Mouse (Mus musculus) retina, postnatal 7 days (tissue): ENCODE measurements around the gene Klhl12.
"Not testable (repeated sequence)": the region's sequence is repeated elsewhere in the genome, so short reads cannot be mapped to it uniquely, and the experiment has no call there.

Experiments used
- DNase-seq: peaks from one replicate; pipeline ENCODE4 v3.0.0-alpha.2; 2012; ENCODE audit warnings: low read depth, low spot score

Gene Klhl12

DNA sequence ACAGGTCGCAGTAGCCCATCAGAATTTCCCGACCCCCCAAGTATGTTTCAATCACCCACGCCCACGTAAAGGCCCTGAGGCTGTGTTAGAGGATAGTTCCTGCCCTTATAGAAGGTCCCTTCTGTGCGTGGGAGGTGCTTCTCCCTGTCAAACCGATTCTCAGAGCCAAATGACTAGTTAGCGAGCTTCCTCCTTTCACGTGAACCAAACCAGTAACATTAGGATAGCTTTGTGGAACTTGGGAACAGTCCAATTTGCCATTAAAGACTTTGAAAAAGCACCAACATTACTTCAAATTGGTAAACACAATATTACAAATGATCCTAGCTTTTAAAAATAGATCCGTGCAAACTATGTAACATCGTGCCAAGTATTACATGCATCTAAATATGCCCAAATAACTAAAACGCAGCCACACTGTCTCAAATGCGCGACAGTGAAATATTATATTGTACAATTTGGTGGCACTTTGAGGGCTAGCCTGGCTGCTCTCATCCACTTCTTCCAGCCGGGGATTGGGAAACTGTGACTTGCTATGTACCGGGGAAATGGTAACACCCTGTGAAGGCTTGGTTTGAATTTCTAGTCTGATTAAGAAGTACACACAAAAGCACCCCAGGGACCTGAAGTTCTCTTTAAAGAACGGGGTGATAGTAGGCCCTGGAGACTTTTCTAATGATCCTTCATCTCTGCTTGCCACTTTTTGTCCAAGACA is 58.7 kb downstream of the Klhl12 start:
- no peak for DNase-seq

GRCm38 (mm10) chr1:134515891-134516290 is 60.6 kb downstream of the Klhl12 start:
- no peak for DNase-seq

DNA sequence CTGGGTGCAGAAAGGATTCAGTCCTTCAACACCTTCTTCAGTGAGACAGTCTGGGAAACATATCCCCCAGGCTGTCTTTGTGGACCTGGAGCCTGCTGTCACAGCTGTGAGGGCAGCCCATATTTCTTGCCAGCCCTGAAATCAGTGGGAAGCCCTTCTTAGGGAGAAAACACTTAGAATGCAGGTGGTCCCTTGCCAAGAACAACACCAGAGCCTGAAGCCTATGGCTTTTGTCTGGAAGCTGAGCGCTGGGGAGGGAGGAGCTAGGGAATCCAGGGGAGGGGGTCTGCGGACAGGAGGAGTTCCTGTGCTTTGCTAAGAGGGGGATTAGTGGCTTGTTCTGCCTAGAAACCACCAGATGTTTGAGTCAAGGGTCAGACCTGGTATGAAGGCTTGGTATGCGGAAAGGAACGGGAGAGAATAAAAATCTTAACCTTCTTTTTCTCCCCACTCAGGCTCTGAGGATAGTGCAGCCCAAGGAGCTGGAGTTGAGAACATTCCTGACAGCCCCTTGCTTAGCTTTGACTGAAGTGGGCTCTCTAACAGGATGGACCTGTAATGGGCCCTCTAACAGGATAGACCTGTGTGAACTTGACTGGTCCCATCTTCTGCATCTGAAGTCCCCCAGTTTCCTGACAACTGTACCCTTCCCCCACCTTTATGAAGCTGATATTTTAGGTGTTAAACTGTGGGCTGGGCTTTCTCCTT is 61.3 kb downstream of the Klhl12 start:
- no peak for DNase-seq

DNA sequence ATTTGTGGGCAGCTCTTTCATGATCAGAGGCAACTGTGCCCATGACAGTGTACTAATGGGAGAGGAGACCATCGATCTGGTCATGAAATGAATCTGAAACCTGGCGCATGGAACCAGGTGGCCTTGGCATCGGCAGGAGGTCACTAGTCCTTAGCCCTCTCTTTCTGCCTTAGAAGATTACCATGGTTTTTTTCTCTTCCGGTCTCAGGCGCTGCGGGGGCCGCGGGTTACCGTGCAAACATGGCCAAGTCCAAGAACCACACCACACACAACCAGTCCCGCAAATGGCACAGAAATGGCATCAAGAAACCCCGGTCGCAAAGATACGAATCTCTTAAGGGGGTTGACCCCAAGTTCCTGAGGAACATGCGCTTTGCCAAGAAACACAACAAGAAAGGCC is 62.5 kb downstream of the Klhl12 start:
- DNase-seq = not testable (repeated sequence)

DNA sequence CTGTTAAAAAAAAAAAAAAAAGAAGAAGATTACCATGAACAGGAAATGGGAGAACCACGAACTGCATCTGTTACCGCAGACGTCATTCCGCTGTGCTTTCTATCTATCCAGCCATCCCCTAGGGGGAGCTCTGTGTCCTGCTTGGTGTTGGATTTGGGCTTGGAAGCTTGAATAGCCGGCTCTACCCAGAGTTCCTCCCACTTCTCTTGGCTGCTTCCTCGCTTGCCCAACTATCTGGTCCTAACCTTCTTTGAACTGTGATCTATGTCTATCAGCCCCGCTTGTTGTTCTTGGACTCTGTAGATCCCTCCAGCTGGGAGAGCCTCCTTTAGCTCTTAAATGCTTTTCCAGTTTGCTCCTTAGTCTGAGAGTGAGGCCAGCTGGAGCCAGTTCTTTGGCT is 63.3 kb downstream of the Klhl12 start:
- DNase-seq = peak; percentile 70

DNA sequence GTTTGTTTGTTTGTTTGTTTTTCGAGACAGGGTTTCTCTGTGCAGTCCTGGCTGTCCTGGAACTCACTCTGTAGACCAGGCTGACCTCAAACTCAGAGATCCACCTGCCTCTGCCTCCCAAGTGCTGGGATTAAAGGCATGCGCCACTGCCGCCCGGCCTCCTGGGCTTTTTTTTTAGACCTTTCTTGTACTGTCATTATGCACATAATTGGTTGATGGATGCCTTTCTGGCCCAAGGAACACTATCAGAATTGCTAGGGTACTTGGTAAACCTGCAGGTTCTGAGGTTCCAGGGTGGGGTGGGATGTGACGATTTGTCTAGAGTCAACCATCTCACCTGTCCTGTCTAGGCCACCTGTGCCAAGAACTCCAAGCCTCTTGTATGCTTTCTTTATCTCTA is 63.9 kb downstream of the Klhl12 start:
- not testable (repeated sequence) for DNase-seq

GRCm38 (mm10) chr1:134520001-134520721 is 64.8 kb downstream of the Klhl12 start:
- DNase-seq = no peak

DNA sequence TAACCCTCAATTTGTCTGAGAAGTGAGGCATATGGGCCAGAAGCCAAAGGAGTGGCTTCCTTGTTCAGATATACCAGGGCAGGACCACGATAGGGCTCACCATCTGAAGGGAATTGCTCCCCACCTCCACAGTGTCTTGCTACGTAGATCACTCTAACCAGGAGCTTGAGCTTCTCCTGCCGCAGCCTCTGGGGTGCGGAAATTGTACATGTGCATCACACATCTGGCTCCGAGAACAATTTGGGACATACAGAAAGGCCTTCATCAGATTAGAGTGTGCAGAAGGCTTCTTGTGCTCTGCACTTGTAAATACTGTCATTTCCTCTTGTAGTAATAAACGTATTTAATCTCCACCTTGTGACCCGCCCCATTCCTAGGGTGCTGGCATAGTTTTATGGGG is 65.8 kb downstream of the Klhl12 start:
- no peak for DNase-seq

DNA sequence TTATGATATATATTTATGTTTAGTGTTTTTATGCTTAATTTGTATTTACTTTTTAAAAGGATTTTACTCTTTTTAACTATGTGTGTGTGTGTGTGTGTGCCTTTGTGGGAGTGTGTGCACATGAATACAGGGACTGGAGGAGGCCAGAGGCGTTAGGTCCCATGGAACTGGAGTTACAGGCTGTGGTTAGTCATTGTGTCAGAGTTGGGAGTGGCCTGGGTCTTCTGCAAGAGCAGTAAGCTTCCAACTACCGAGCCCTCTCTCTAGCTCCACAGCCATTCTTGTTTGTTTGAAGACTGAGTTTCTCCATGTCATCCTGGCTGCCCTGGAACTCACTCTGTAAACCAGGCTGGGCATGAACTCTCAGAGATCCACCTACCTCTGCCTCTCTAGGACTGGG is 67.0 kb downstream of the Klhl12 start:
- DNase-seq = no peak

- DNase-seq = no peak
Observed at GRCm38 (mm10) chr1:134524424-134524823, 69.1 kb downstream of the Klhl12 start.

GRCm38 (mm10) chr1:134525015-134525414 is 69.7 kb downstream of the Klhl12 start:
- no peak for DNase-seq

GRCm38 (mm10) chr1:134526752-134527151 is 71.4 kb downstream of the Klhl12 start:
- no peak for DNase-seq

DNA sequence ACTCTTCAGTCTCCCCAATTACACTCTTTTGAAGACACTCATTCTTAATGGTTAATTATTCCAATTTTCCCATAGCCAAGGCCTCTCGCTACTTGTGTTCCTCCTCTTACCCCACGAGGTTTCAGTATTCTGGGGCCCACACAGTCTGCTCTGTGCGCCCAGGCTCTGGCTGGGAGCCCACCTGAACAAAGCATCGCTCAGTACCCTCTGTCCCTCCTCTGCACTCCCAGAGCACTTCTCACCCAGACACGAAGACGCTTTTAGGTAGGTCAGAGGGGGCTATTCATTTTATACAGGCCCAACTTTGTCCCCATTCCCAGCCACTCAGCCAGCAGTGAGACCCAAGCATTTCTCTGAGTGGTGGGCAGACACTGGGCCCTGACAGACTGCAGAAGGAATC is 75.3 kb downstream of the Klhl12 start:
- DNase-seq = no peak

- DNase-seq = not testable (repeated sequence)
Observed at GRCm38 (mm10) chr1:134533710-134534109, 78.4 kb downstream of the Klhl12 start.

- DNase-seq = no peak
Observed at GRCm38 (mm10) chr1:134535054-134535453, 79.7 kb downstream of the Klhl12 start.

DNA sequence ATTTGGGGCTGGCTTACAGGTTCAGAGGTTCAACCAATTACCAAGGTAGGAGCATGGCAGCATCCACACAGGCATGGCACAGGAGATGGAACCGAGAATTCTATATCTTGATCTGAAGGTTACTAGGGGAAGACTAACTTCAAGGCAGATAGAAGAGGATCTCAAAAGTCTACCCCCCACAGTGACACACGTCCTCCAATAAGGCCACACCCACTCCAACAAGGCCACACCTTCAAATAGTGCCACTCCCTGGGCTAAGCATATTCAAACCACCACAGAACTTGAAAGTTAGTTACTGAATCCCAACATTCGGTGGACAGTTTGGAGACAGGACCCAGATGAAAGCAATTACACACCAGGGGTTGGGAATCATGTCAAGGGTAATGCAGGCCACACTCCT is 80.2 kb downstream of the Klhl12 start:
- no peak for DNase-seq

DNA sequence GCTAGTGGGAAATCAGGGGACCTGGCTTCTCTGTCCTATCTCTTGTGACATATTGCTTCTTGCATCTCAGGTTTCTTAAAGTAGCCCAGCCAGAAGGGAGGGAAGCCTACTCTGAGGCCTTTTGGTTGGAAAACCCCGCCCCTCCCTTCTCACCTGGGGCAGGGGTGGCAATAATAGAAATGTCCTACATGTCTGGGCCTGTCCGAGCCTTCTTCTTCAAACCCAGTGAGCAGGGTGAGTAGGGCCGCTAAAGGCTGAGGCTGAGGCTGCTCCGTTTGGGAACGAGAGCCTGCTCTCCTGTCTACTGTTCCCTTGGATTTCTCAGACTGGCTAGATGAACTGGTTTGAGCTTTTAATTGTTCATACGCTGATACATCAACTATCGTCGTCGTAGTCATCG is 85.3 kb downstream of the Klhl12 start:
- DNase-seq = no peak
